Mouse (Mus musculus) forebrain, embryonic 12.5 days (tissue): ENCODE measurements at regions not wholly inside any gene's neighbourhood (a gene's known extent, or its start where the extent isn't known, plus 50 kb on each side); places are given as distances from the start of the nearest gene placed in this dataset.

Experiments
- ATAC-seq: fragments of 200-750 bp; cut with Nextera tagmentation; 2 replicates; pipeline ENCODE4 v1.8.0; 2017; ENCODE audit warnings: moderate TSS enrichment; ENCODE audit not compliant: low FRiP score
- H3K27ac ChIP-seq: fragments of 300-500 bp; sonication (generic); 2 replicates; pipeline ENCODE4 v1.5.1; 2016; ENCODE audit warnings: mild to moderate bottlenecking
- H3K27me3 ChIP-seq: fragments of 300-500 bp; sonication (generic); 2 replicates; pipeline ENCODE4 v1.6.1; 2016; ENCODE audit warnings: mild to moderate bottlenecking
- H3K36me3 ChIP-seq: fragments of 300-500 bp; sonication (generic); replicated peaks from 2 replicates; pipeline ENCODE4 v1.6.1; 2016; ENCODE audit warnings: mild to moderate bottlenecking
- H3K4me1 ChIP-seq: fragments of 300-500 bp; sonication (generic); 2 replicates; pipeline ENCODE4 v1.6.1; 2016
- H3K4me2 ChIP-seq: fragments of 300-500 bp; sonication (generic); 2 replicates; pipeline ENCODE4 v1.6.1; 2016; ENCODE audit warnings: mild to moderate bottlenecking, moderate library complexity
- H3K4me3 ChIP-seq: fragments of 300-500 bp; sonication (generic); replicated peaks from 2 replicates; pipeline ENCODE4 v1.5.1; 2016; ENCODE audit warnings: mild to moderate bottlenecking
- H3K9ac ChIP-seq: fragments of 300-500 bp; sonication (generic); 2 replicates; pipeline ENCODE4 v1.6.1; 2016; ENCODE audit warnings: mild to moderate bottlenecking
- H3K9me3 ChIP-seq: fragments of 300-500 bp; sonication (generic); 2 replicates; pipeline ENCODE4 v1.6.1; 2016
- WGBS: fragments of 180-500 bp; shearing (Covaris S2); methylation state at CpG from one replicate; pipeline ENCODE4 v1.1.7; 2016; 5-methylcytosine and 5-hydroxymethylcytosine counted together

DNA sequence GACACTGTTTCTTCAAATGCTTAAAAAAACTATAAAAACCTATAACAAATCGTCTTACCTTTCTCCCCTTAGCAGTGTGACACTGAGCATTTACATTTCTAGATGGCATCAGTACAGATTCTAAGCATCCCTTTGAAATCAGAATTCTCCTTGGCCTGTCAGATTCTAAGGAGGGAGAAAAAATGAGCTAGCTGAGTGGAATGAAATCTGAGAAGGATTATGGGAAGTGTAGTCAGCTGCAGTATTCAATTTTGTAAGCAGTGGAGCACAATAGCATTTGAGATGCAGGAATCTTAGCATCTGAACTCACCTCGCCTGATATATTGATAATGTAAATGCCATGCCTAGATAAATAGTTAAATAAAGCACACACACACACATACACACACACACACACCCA, 240.4 kb upstream of the C030005K15Rik start:
- Histone ChIP-seq H3K9ac (no peak overlapping the region), H3K27me3 (no peaks in the 10 kb centered on the region), H3K4me2 (no peak overlapping the region), H3K36me3 (no peaks in the 10 kb centered on the region), H3K4me1 (no peaks in the 10 kb centered on the region), H3K27ac (no peak overlapping the region), H3K9me3 (no peaks in the 10 kb centered on the region), H3K4me3 (no peak overlapping the region)
- WGBS = 69% methylated on average over 2 of the region's 2 CpGs
- no peak for ATAC-seq

DNA sequence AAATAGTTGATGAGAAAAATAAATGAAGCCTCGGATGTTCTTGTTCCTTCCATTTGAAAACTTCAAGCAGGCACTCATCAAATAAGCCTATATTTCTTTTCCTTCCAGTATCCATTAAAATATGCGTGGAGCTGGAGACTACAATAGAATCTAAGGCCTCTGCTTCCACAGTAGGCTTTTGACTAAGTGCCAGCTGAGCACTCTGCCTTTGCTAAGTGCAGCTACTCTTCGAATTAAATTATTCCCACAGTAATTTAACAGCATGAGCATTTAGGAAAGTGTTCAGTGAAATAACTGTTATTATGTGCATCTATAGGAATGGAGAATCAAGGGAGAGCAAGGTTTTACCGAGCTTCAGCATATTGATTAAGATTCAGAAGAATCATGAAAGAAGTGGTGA, 280.5 kb upstream of the C030005K15Rik start:
- Histone ChIP-seq H3K27ac (no peak overlapping the region), H3K27me3 (no peaks in the 10 kb centered on the region), H3K4me2 (no peak overlapping the region), H3K9ac (no peak overlapping the region), H3K4me3 (no peak overlapping the region), H3K36me3 (no peaks in the 10 kb centered on the region), H3K4me1 (no peaks in the 10 kb centered on the region), H3K9me3 (no peaks in the 10 kb centered on the region)
- peak; percentile 79 for ATAC-seq
- WGBS = 24% methylated on average over 4 of the region's 4 CpGs

DNA sequence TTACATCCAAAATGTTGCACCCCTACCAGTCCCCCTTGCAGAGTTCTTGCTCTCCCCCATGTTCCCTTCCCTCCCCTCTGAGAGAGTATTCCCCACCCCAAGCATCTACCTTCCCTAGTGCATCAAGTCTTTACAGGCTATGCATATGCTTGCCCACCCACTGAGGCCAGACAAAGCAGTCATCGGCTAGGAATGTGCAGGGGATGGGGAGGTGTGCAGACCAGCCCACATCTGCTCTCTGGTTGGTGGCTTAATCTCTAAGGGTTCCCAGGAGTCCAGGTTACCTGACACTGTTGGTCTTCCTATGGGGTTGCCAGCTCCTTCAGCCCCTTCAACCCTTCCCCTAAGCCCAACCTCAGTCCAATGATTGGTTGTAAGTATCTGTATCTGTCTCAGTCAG, 281.8 kb upstream of the C030005K15Rik start:
- no peak overlapping the region for H3K4me3 ChIP-seq
- peak; percentile 52; the same call in 1 of the 2 replicates for ATAC-seq

DNA sequence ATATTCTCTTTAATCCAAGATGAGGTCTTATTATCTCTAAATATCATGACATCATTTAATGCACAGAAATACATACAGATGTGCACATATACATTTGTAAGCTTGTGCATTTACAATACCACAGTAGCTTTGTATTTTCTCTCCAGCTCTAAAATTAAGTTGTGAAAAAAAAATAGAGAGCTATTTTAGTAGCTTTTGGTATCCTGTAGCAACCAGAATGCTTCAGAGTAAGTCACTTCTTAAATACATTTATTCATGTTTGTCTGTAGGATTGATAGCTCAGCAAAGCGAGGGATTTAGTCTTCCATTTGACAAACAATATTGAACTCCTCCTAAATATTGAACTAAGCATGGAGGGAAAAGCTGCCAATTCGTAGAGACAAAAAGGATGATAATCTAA, 286.4 kb upstream of the C030005K15Rik start:
- Histone ChIP-seq H3K4me3 (no peak overlapping the region), H3K9ac (no peak overlapping the region), H3K27ac (no peak overlapping the region), H3K4me2 (no peak overlapping the region), H3K9me3 (no peaks in the 10 kb centered on the region), H3K27me3 (no peaks in the 10 kb centered on the region), H3K36me3 (no peaks in the 10 kb centered on the region), H3K4me1 (no peaks in the 10 kb centered on the region)
- ATAC-seq = no peak
- 89% methylated on average over 2 of the region's 2 CpGs for WGBS

More for the DNA sequence above, 281.8 kb upstream of the C030005K15Rik start:
- no peak overlapping the region for H3K9ac ChIP-seq
- H3K9me3 ChIP-seq = no peaks in the 10 kb centered on the region
- no peak overlapping the region for H3K4me2 ChIP-seq
- WGBS = 5% methylated on average over 1 of the region's 1 CpGs
- H3K4me1 ChIP-seq = no peaks in the 10 kb centered on the region
- H3K27me3 ChIP-seq = no peaks in the 10 kb centered on the region
- no peak overlapping the region for H3K27ac ChIP-seq
- no peaks in the 10 kb centered on the region for H3K36me3 ChIP-seq

DNA sequence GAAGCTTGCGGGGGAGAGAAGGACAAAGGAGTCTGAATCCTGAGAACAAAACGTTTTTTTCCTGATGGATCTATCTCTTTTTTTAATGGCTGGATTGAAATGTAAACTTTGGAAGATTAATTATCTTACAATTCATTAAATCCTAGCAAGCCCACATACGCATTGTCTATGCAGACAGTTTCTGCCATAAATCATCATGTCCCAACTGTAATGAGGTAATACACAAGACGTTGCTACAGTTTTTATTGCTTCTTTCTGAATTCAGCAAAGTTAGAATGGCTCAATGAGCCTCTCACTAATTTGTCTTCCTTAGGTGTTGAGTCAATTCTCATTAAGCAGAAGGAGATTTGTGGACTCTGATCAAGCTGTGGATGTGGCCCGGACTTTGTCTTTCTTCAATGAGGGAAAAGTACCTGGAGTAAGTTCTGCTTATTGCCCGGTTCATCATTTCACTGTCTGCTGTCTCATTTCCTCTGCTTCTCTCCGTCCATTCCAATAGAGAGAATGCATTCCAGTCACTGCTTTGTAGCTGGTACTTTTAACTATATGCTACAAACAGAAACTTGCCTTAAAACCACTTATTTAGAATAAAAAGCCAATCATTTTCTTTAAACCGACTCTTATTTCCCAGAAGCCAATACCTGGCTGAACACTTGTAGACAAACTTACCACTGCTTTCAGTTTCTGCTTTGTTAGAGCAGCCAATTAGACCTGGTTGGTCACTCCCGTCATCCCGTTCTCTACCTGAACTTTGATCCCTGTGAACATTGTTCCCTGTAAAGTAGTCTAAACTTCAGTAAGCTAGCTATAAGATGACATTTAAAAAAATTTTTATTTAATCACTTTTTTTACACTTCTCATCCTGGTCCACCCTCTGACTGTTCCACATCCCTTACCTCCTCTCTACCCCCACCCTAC, 288.7 kb upstream of the C030005K15Rik start:
- no peaks in the 10 kb centered on the region for H3K4me1 ChIP-seq
- H3K36me3 ChIP-seq = no peaks in the 10 kb centered on the region
- H3K4me3 ChIP-seq = no peak overlapping the region
- no peak overlapping the region for H3K27ac ChIP-seq
- H3K27me3 ChIP-seq = no peaks in the 10 kb centered on the region
- WGBS = 86% methylated on average over 10 of the region's 10 CpGs
- no peak for ATAC-seq
- H3K9me3 ChIP-seq = no peaks in the 10 kb centered on the region
- H3K4me2 ChIP-seq = no peak overlapping the region
- H3K9ac ChIP-seq = no peak overlapping the region

DNA sequence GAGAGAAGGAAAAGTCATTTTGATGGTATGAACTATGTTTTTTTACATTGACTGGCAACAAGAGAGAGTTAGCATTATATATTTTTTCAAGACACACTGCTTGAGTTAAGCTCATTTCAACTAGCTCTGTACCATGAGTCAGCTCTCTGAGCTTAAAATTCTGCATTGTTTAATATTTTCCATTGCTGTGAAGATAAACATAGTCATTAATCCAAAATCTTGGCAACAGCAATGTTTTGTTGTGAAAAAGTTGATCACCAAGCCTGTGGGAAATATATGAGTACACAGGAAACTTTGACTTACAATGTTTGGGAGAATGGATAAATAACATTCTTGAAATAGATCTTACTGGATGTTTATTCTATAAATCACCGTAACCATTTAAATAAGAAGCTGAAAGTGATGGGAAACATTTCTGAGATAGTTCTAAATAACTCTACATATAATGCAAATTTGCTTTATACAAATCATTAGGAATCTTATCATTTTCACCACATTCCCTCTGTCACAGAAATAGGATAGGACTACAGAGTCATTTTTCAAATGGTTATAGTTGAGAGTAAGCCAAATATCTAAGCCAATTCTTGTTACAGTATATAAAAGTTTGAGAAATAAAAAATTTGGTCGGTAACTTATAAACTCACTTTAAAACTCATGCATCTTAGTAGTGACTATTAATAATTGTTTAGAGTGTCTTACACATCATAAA, 290.2 kb upstream of the C030005K15Rik start:
- Histone ChIP-seq H3K36me3 (no peaks in the 10 kb centered on the region), H3K9me3 (no peaks in the 10 kb centered on the region), H3K4me2 (no peak overlapping the region), H3K27me3 (no peaks in the 10 kb centered on the region), H3K9ac (no peak overlapping the region), H3K4me1 (no peaks in the 10 kb centered on the region), H3K4me3 (no peak overlapping the region), H3K27ac (no peak overlapping the region)
- ATAC-seq = no peak
- WGBS = 97% methylated on average over 2 of the region's 2 CpGs

DNA sequence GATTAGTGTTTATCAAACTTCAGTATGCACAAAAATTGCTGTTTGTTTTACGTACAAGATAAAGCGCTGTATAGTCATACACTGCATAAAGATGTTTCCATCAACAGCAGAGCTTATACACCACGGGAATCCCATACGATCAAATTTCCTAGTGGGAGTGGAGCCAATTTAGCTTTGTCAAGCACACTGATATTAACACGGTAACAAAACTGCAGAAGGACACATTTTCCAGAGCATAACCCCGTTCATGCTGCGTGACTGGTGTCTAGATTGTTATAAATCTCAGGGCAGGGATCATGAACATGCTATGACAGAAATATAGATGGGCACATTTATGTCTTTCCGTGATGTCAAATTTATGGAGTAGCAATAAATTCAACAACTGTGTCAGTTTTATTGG, 302.6 kb upstream of the C030005K15Rik start:
- Histone ChIP-seq H3K4me1 (no peaks in the 10 kb centered on the region), H3K4me3 (no peak overlapping the region), H3K27me3 (no peaks in the 10 kb centered on the region), H3K9me3 (no peaks in the 10 kb centered on the region), H3K4me2 (no peak overlapping the region), H3K9ac (no peak overlapping the region), H3K36me3 (no peaks in the 10 kb centered on the region), H3K27ac (no peak overlapping the region)
- ATAC-seq = no peak
- WGBS = 83% methylated on average over 8 of the region's 8 CpGs

DNA sequence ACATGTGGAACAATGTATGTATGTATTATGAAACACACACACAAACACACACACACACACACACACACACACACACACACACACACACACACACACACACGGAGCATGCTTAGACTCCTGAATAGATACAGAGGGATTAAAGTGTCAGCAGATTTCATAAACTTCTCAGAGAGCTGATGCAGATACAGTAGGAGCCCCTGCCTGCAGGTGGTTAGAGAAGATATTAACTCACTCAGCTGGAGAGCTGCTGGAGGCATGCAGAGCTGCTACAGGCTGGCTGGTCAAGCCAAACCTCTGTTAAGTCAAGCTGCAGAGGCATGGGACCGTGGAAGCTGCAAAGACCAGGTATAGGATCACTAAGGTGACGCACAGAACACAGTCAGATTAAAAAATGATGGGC, 303.1 kb upstream of the C030005K15Rik start:
- Histone ChIP-seq H3K9me3 (no peaks in the 10 kb centered on the region), H3K4me3 (no peak overlapping the region), H3K27ac (no peak overlapping the region), H3K36me3 (no peaks in the 10 kb centered on the region), H3K4me1 (no peaks in the 10 kb centered on the region), H3K4me2 (no peak overlapping the region), H3K27me3 (no peaks in the 10 kb centered on the region), H3K9ac (no peak overlapping the region)
- 60% methylated on average over 3 of the region's 3 CpGs for WGBS
- no peak for ATAC-seq

DNA sequence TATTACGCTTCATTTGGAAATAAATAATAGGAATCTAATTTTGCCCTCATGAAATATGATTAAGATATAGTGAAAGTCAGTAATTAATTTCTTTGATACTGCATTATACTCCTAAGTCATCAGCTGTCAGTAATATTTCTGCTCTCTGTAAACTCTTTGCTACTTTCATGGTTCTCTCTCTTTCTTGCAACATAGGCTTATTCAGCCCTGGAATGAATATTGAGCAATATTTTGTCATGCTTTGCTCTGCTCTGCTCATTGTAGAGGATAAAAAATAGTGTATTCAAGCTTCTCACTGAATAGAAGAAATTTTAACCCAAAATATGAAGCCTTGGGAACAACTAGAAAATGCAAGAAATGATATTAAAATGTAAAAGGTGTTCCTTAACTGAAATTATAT, 306.1 kb upstream of the C030005K15Rik start:
- no peak overlapping the region for H3K27ac ChIP-seq
- H3K4me1 ChIP-seq = no peaks in the 10 kb centered on the region
- H3K4me2 ChIP-seq = no peak overlapping the region
- no peaks in the 10 kb centered on the region for H3K9me3 ChIP-seq
- WGBS = 88% methylated on average over 1 of the region's 1 CpGs
- no peak overlapping the region for H3K4me3 ChIP-seq
- no peaks in the 10 kb centered on the region for H3K27me3 ChIP-seq
- no peak for ATAC-seq
- no peaks in the 10 kb centered on the region for H3K36me3 ChIP-seq
- H3K9ac ChIP-seq = no peak overlapping the region

DNA sequence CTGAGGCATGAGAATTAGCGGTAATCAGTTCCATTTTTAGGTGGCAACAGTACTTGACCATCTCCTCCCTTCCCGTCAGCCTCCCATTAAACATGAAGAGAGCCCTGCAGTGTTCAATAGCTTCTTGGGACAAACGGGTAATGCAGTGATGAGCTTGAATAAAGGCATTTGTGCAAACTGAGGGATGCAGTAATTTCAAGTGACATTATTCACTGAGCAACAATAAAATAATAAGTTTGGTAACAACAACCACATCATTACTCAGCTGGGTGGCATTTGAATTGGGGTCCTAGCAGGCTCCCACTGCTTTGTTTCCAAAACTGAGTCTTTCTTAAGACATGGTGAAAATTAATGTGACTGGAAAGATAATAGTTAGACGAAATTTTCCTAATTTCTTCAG, 315.2 kb upstream of the C030005K15Rik start:
- Histone ChIP-seq H3K4me2 (no peak overlapping the region), H3K36me3 (no peaks in the 10 kb centered on the region), H3K9me3 (no peaks in the 10 kb centered on the region), H3K9ac (no peak overlapping the region), H3K4me1 (no peaks in the 10 kb centered on the region), H3K4me3 (no peak overlapping the region), H3K27ac (no peak overlapping the region), H3K27me3 (no peaks in the 10 kb centered on the region)
- WGBS = 53% methylated on average over 4 of the region's 4 CpGs
- peak; percentile 58 for ATAC-seq

DNA sequence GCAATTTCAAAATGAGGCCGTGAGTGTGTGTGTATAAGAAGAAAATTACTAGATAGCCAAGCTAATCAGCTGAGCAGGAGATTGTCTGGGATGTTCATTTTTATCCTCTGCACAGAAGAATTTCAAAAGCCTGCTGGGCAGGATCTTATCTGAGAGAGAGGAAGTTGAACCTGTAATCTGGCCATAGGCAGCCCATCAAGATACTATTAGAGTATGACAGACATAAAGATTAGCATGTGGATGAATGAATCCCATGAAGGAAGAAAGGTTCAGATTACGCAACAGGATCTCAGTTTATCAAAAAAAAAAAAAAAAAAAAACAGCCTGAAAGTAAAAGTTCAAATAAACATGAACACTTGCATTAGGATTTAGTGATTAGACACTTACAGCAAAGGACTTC, 317.3 kb upstream of the C030005K15Rik start:
- Histone ChIP-seq H3K27me3 (no peaks in the 10 kb centered on the region), H3K4me1 (no peaks in the 10 kb centered on the region), H3K4me2 (no peak overlapping the region), H3K9ac (no peak overlapping the region), H3K36me3 (no peaks in the 10 kb centered on the region), H3K9me3 (no peaks in the 10 kb centered on the region), H3K27ac (no peak overlapping the region), H3K4me3 (no peak overlapping the region)
- ATAC-seq = no peak
- WGBS = 74% methylated on average over 2 of the region's 2 CpGs

DNA sequence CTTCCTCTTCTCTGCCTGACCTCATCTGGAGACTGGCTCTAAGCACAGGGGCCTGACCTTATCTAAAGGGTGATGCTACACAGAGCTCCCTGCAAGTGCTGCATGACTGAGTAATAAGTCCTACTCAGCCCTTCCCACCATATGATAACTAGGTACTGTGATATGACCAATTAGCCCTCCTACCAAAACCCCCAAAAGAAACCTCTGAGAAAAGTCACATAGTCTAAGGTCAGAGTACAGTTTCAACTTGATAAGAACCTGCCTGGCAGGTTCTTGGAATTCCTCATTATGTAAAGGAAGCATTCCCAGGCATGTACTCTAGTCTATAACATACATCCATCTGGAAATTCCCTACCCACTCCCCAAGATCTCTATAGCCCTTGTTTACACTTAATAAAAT, 318.0 kb upstream of the C030005K15Rik start:
- Histone ChIP-seq H3K4me2 (no peak overlapping the region), H3K36me3 (no peaks in the 10 kb centered on the region), H3K27me3 (no peaks in the 10 kb centered on the region), H3K9ac (no peak overlapping the region), H3K4me1 (no peaks in the 10 kb centered on the region), H3K27ac (no peak overlapping the region), H3K4me3 (no peak overlapping the region), H3K9me3 (no peaks in the 10 kb centered on the region)
- no peak for ATAC-seq

DNA sequence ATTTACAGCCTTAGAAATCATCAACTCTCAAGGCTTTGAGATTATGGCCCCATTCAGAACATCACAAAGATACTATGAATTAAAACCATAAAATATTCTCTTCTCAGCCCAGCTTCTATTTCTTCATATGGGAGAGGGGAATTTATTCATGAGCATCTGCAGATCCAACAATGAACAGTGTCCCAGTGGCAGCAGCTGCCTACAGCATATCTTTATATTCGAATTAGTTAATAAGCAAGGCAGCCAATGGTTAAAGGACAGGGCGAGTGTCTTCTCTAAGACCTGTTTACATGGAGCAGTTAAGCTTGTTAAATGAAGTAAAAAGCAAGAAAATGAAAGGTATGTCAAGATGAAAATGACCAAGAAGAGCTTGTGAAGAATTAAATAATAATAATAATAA, 346.9 kb upstream of the C030005K15Rik start:
- no peak overlapping the region for H3K9ac ChIP-seq
- no peak overlapping the region for H3K27ac ChIP-seq
- H3K4me3 ChIP-seq = no peak overlapping the region
- no peaks in the 10 kb centered on the region for H3K9me3 ChIP-seq
- 69% methylated on average over 2 of the region's 2 CpGs for WGBS
- no peak for ATAC-seq
- H3K27me3 ChIP-seq = no peaks in the 10 kb centered on the region
- H3K4me1 ChIP-seq = no peaks in the 10 kb centered on the region
- H3K36me3 ChIP-seq = no peaks in the 10 kb centered on the region
- H3K4me2 ChIP-seq = no peak overlapping the region
